Mouse (Mus musculus): Measurements from ENCODE around the gene Podxl2.
A peak's percentile ranks its signal among the peaks of the same experiment; 100 is the strongest.

Podxl2 gene

GRCm38 (mm10) chr6:88886417-88886967 is 11.6 kb upstream of the Podxl2 start:
- DNase-seq = peak in 1 of 2 experiments; percentile 59

DNA sequence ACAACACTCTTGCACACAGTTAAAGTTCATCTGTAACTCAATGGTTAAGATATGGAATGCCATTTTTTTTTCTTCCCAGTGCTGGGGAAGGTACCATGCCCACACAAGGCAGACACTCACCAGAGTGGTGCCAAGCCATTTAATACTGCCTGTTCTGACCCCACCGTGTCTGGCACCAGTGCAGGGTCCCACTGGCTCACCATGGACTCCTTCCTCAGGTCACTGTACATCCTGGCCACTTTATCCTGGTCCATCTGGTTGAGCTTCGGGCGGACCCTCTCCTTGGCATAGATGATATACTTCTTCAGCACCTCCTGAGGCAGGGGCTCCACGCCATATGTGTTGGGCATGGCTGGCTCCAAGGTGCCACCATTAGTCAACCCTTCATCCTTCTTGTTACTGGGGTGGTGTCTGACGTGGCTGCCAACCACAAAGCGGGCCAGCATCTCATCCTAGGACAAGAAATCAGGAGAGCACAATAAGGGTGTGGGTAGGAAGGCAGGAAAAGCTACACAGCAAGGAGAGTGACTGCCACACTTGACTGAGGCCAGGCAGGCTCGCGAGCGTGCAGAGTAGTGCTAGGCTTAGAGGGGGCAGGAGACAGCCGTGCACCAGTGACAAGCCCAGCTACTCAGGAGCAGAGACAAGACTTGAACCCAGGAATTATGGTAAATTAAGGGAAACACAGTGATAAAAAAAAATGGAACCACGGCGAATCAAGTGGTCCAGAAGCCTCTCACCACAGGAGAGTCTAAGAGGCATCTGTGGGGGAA is 11.0 kb upstream of the Podxl2 start:
- peak; percentile 59 to 86 for DNase-seq

DNA sequence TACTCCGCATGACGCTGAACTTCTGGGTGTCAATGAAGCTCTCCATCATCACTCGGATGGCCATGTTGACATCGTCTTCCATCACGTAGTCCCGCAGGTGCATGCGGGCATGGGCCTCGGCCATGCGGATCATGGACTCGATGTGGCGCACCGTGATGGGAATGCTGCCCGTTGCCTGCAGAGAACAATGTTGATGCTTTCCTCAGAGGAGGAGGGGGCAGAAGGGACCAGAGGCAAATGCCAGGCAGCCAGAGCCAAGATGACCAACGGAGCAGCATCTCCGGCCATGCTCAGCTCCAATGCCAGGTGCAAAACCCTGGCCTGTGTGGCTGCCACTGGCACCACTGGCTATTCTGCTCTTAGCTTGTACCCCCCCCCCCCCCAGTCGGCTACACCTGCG is 9.8 kb upstream of the Podxl2 start:
- DNase-seq = peak; percentile 54 to 59

GRCm38 (mm10) chr6:88884195-88884594 is 9.4 kb upstream of the Podxl2 start:
- no peak for DNase-seq

DNA sequence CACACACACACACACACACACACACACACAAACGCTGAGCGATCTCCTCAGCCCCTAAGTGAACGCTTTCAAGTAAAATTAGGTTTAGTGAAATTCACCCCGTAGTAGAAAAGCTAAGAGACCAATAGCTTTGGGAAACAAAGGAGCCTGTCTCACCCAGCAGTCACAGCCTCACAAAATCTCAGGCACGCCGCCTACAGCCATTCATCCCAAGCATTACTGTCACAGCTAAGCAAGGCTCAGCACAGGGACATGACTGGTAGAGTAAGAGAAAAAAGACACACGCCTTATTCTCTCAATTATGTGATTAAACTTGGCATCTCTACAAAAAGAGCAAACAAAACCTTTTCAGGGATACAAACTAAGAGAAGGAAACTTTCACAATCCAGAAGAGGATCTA is 6.5 kb upstream of the Podxl2 start:
- DNase-seq = no peak

DNA sequence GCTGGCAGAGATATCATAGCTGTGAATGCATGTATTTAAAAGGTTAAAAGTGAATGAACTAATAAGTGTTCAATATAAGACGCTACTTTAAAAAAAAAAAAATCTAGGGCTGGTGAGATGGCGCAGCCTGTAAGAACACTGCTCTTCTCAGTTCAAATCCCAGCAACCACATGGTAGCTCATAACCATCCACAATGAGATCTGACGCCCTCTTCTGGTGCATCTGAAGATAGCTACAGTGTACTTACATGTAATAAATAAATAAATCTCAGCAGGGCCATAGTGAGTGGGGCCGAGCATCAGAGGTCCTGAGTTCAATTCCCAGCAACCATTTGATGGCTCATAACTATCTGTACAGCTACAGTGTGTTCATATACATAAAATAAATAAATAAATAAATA is 4.6 kb upstream of the Podxl2 start:
- DNase-seq = no peak

GRCm38 (mm10) chr6:88873965-88874867 is 628 bp downstream of the Podxl2 start:
- DNase-seq = peak; percentile 77 to 79

GRCm38 (mm10) chr6:88872811-88873210 is 2.0 kb downstream of the Podxl2 start:
- peak; percentile 66 to 79 for DNase-seq

- peak; percentile 76 to 81 for DNase-seq
These were observed 3.3 kb downstream of the Podxl2 start for GRCm38 (mm10) chr6:88871546-88871945.

- DNase-seq = peak; percentile 76 to 77
These were observed 4.2 kb downstream of the Podxl2 start for GRCm38 (mm10) chr6:88870594-88870993.

- DNase-seq = no peak
These were observed 5.4 kb downstream of the Podxl2 start for GRCm38 (mm10) chr6:88869459-88869858.

- DNase-seq = no peak
These were observed 9.1 kb downstream of the Podxl2 start for GRCm38 (mm10) chr6:88865704-88866103.

- DNase-seq = peak; percentile 59 to 74
These were observed 13.9 kb downstream of the Podxl2 start for GRCm38 (mm10) chr6:88860914-88861313.

GRCm38 (mm10) chr6:88858341-88858740 is 16.5 kb downstream of the Podxl2 start:
- no peak for DNase-seq

DNA sequence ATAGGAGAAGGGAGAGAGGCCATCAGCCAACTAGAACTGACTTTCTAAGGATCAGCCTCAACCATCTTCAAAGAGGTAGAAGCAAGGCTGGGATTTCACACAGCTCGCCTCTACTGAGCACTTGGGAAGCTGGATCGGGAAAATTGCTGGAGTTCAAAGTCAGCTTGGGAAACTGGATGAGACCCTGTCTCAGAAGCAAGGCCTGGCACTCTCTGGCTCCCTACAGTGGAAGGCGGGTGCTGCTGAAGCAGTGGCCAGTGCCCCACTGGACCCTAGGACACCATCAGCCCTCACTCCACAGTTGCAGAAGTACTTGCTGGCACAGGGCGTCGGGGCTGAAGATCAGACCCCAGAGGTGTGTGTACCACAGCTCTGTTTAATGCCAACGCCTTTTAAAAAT is 17.0 kb downstream of the Podxl2 start:
- DNase-seq = peak in 1 of 2 experiments; percentile 30

DNA sequence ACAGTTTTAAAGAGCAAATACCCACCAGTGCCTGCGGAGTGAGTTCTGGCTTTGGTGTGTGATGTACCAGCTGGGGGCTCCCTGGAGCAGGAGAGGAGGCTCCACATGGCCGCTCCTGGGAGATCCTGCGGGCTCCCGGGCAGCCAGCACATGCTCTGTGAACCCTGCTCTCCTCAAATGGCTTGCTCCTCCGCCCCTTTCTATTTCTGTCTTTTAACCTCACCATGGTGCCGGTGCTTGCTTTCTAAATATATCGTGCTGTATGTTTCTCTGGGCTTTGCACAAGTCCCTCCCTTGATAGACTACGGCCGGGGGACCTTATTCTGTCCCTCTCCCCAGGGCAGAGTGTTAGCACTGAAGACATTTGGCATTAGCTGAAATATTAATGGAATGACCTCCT is 17.6 kb downstream of the Podxl2 start:
- peak; percentile 52 to 71 for DNase-seq

GRCm38 (mm10) chr6:88855636-88856035 is 19.2 kb downstream of the Podxl2 start:
- peak; percentile 85 to 92 for DNase-seq

DNA sequence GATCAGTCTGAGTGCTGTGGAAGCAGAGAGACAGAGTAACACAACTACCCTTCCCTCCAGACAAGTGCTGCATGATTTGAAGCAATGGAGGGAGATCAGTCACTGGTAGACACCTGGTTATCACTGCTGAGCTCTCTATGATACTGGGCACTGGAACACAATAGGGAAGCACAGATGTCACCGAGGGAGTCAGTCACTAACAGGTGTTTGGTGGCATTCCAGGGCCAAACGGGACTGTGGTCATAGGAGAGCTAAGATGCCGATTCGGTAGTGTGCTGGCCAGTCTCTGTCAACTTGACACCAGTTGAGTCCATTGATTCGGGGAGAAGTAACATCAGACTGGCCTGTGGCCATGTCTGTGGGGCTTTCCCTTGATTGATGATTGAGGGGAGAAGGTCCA is 20.3 kb downstream of the Podxl2 start:
- DNase-seq = peak in 1 of 2 experiments; percentile 12

GRCm38 (mm10) chr6:88850034-88850433 is 24.8 kb downstream of the Podxl2 start:
- peak; percentile 58 to 70 for DNase-seq

GRCm38 (mm10) chr6:88849270-88849669 is 25.6 kb downstream of the Podxl2 start:
- peak in 1 of 2 experiments; percentile 64 for DNase-seq

DNA sequence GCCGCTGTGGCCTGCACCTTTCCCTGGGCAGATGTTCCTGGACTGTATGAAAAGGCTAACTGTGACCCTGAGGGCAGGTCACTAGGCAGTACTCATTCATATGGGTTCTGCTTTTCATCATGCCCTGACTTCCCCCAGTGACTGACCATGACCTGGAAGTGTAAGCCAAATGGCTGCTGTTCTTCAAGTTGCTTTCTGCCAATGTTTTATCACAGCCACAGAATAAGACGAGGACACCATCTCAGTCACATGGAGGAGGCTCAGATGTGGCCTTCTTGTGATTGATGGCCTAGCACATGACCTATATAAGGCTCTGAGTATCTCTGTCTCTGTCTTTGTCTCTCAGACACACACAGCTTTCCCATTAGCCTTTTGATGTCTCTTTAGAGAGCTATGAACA is 27.3 kb downstream of the Podxl2 start:
- DNase-seq = no peak

DNA sequence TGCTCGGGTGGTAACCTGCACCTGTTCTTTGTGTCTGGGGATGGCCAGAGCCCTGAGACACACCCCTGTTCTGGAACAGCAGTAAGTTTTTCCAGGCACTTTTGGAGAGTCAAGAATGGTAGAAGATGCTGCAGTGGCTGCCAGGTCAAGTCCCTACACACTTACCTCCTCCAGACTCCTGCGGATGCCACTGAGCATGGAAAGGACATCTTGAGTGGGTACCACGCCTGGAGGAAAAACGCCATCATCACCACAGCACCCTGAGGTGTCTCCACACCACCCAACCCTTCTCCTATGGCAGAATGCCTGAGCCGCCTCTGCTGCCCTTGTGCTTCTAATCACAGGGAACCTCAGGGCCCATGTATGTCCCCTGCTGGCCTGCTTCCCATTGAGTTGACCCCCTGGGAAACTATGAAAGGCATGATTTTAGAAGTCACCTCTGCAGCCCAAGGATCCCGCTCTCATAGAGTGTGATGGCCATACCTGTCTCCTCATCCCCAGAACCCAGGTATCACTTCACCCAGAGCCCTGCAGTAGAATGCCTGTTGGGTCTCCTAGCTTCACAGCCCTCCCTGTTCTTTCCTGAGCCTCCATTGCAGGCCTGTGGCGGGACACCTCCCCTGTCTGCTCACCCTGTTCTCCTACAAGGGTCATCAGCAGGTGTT is 29.8 kb downstream of the Podxl2 start:
- DNase-seq = peak; percentile 28 to 40
